Mouse (Mus musculus) heart, adult 10 weeks (tissue): ENCODE data around the gene Acnat2. TPM values are rescaled to one million over a fixed set of nuclear protein-coding genes. Genes with fewer than 3 reads are reported as not detected.

ENCODE experiments used
- polyA plus RNA-seq: library from polyadenylated mRNA; stranded (reverse); fragments of 350-450 nt; fragmentation: Illumina TruSeq; extraction: RNeasy Lipid Tissue Mini Kit (QIAGEN cat#74804); gene quantifications from one replicate; pipeline ENCODE4 v1.2.3, GENCODE M21; 2014; ENCODE audit warnings: low read depth, low replicate concordance

Gene Acnat2
- not detected for polyA plus RNA-seq

DNA sequence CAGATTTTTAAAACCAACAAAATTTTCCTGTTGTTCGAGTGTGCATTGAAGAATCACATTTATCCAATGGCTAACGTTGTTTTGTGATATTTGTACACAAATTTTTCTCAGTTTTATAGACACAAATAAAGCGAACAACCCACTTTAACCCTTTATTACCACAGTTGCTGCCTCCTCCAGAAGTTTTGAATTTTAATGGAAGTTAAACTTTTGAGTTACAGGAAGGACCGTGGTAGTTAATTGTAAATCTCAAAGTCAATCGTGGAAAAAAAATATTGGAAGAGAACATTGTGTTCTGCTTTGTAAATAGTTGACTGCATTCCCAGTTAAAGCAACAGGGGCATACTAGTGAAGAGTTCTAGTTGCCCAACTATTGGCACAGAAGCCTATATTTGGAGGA, at the start of gene Acnat2:
Gene Acnat2 (minus strand): TSS at position 195 of the 400 bp plus-strand sequence.

Other genes starting within 250 kb of the Acnat2 start
- not detected for gene Acnat1, start 65.8 kb upstream of the Acnat2 start, polyA plus RNA-seq
- gene Baat, start 98.4 kb upstream of the Acnat2 start, polyA plus RNA-seq = not detected
- 63.7 TPM for gene Mrpl50, start 112.9 kb upstream of the Acnat2 start, polyA plus RNA-seq
- 5.1 TPM for gene Zfp189, start 113.0 kb upstream of the Acnat2 start, polyA plus RNA-seq
- gene Aldob, start 141.4 kb upstream of the Acnat2 start, polyA plus RNA-seq = 9.4 TPM
- 45.3 TPM for gene Tmem246, start 189.7 kb upstream of the Acnat2 start, polyA plus RNA-seq
- gene Rnf20, start 223.9 kb upstream of the Acnat2 start, polyA plus RNA-seq = 32.0 TPM